Mouse (Mus musculus): ENCODE measurements around the gene Cand1.

Cand1 gene

GRCm38 (mm10) chr10:119239969-119240721 lies at the start of gene Cand1:
Cand1 (minus strand) TSS chr10:119240055.
- peak; percentile 95 to 99 for DNase-seq (ENCODE audit: low spot score in 2 of 2)

- DNase-seq (ENCODE audit: low spot score in 2 of 2) = no peak
These were observed 39.0 kb upstream of the Cand1 start for GRCm38 (mm10) chr10:119278871-119279270.

GRCm38 (mm10) chr10:119274333-119274732 lies 34.5 kb upstream of the Cand1 start:
- DNase-seq (ENCODE audit: low spot score in 2 of 2) = no peak

- DNase-seq (ENCODE audit: low spot score in 2 of 2) = no peak
These were observed 32.7 kb upstream of the Cand1 start for GRCm38 (mm10) chr10:119272536-119272935.

- DNase-seq (ENCODE audit: low spot score in 2 of 2) = no peak
These were observed 32.1 kb upstream of the Cand1 start for GRCm38 (mm10) chr10:119272005-119272404.

- no peak for DNase-seq (ENCODE audit: low spot score in 2 of 2)
These were observed 31.2 kb upstream of the Cand1 start for GRCm38 (mm10) chr10:119271101-119271500.

- DNase-seq (ENCODE audit: low spot score in 2 of 2) = no peak
These were observed 30.6 kb upstream of the Cand1 start for GRCm38 (mm10) chr10:119270384-119270985.

GRCm38 (mm10) chr10:119264761-119265160 lies 24.9 kb upstream of the Cand1 start:
- DNase-seq (ENCODE audit: low spot score in 2 of 2) = no peak

- no peak for DNase-seq (ENCODE audit: low spot score in 2 of 2)
These were observed 23.0 kb upstream of the Cand1 start for GRCm38 (mm10) chr10:119262821-119263220.

GRCm38 (mm10) chr10:119257876-119258275 lies 18.0 kb upstream of the Cand1 start:
- DNase-seq (ENCODE audit: low spot score in 2 of 2) = no peak

- no peak for DNase-seq (ENCODE audit: low spot score in 2 of 2)
These were observed 4.3 kb upstream of the Cand1 start for GRCm38 (mm10) chr10:119244146-119244545.

GRCm38 (mm10) chr10:119240722-119241089 lies 851 bp upstream of the Cand1 start:
- no peak for DNase-seq (ENCODE audit: low spot score in 2 of 2)

GRCm38 (mm10) chr10:119239633-119239968 lies 254 bp downstream of the Cand1 start:
- no peak for DNase-seq (ENCODE audit: low spot score in 2 of 2)

GRCm38 (mm10) chr10:119238985-119239631 lies 747 bp downstream of the Cand1 start:
- DNase-seq (ENCODE audit: low spot score in 2 of 2) = no peak

GRCm38 (mm10) chr10:119231526-119231925 lies 8.3 kb downstream of the Cand1 start:
- DNase-seq (ENCODE audit: low spot score in 2 of 2) = no peak

- DNase-seq (ENCODE audit: low spot score in 2 of 2) = no peak
These were observed 9.2 kb downstream of the Cand1 start for GRCm38 (mm10) chr10:119230703-119231102.

- DNase-seq (ENCODE audit: low spot score in 2 of 2) = no peak
These were observed 9.7 kb downstream of the Cand1 start for GRCm38 (mm10) chr10:119230074-119230669.

GRCm38 (mm10) chr10:119223686-119224085 lies 16.2 kb downstream of the Cand1 start:
- DNase-seq (ENCODE audit: low spot score in 2 of 2) = no peak

GRCm38 (mm10) chr10:119221631-119222030 lies 18.2 kb downstream of the Cand1 start:
- no peak for DNase-seq (ENCODE audit: low spot score in 2 of 2)

- DNase-seq (ENCODE audit: low spot score in 2 of 2) = no peak
These were observed 20.4 kb downstream of the Cand1 start for GRCm38 (mm10) chr10:119219415-119219814.

GRCm38 (mm10) chr10:119218274-119219080 lies 21.4 kb downstream of the Cand1 start:
- DNase-seq (ENCODE audit: low spot score in 2 of 2) = no peak

- no peak for DNase-seq (ENCODE audit: low spot score in 2 of 2)
These were observed 27.4 kb downstream of the Cand1 start for GRCm38 (mm10) chr10:119212443-119212842.
